Mouse (Mus musculus) granulocyte monocyte progenitor cell, adult 5-6 weeks (primary cell): ENCODE results near the gene Fam216a. TPM values are rescaled to one million over a fixed set of nuclear protein-coding genes. Genes with fewer than 3 reads are reported as not detected.
"Not testable (repeated sequence)": the region's sequence is repeated elsewhere in the genome, so short reads cannot be mapped to it uniquely, and the experiment has no call there.

Experiments
- ATAC-seq: replicated peaks from 2 replicates; pipeline ENCODE4 v1.8.0; 2016; ENCODE audit warnings: mild to moderate bottlenecking, moderate TSS enrichment, inconsistent platforms; ENCODE audit not compliant: poor library complexity, severe bottlenecking
- total RNA-seq, 2 experiments: library from RNA; stranded (forward) in 1 of 2; stranded (reverse) in 1 of 2; fragments of 200-712, 200-1000 nt in 1 of 2; fragments of >200 nt in 1 of 2; fragmentation: Nextera tagmentation in 1 of 2; gene quantifications; 2 replicates each; pipeline ENCODE4 v1.2.3; 2014 to 2017

The Fam216a gene
- total RNA-seq (2014; fragmentation: Nextera tagmentation) (13.4 and 21.1 TPM in 2 replicates), total RNA-seq (2017) (51.9 and 57.9 TPM in 2 replicates)

- peak; percentile 98 for ATAC-seq
Observed at GRCm38 (mm10) chr5:122372192-122372769, at the start of gene Fam216a. Gene Fam216a (minus strand): TSS chr5:122372364.

- no peak; the same call in none of the 2 replicates for ATAC-seq
Observed at GRCm38 (mm10) chr5:122421271-122422068, 49.3 kb upstream of the Fam216a start, which contains the start of gene Anapc7. Gene Anapc7 (plus strand): TSS chr5:122421693.

GRCm38 (mm10) chr5:122420676-122421075, 48.5 kb upstream of the Fam216a start:
- ATAC-seq: not testable (repeated sequence)

GRCm38 (mm10) chr5:122415465-122415864, 43.3 kb upstream of the Fam216a start:
- no peak for ATAC-seq

GRCm38 (mm10) chr5:122414351-122414750, 42.2 kb upstream of the Fam216a start:
- no peak for ATAC-seq

GRCm38 (mm10) chr5:122412826-122413225, 40.7 kb upstream of the Fam216a start:
- no peak for ATAC-seq

- no peak for ATAC-seq
Observed at GRCm38 (mm10) chr5:122411892-122412291, 39.7 kb upstream of the Fam216a start.

GRCm38 (mm10) chr5:122409692-122410645, 37.8 kb upstream of the Fam216a start:
- ATAC-seq: no peak; the same call in 1 of the 2 replicates

- ATAC-seq: no peak
Observed at GRCm38 (mm10) chr5:122405537-122405936, 33.4 kb upstream of the Fam216a start.

GRCm38 (mm10) chr5:122403362-122403761, 31.2 kb upstream of the Fam216a start:
- ATAC-seq: no peak

GRCm38 (mm10) chr5:122402772-122403171, 30.6 kb upstream of the Fam216a start:
- no peak for ATAC-seq

- no peak for ATAC-seq
Observed at GRCm38 (mm10) chr5:122402160-122402559, 30.0 kb upstream of the Fam216a start.

- ATAC-seq: peak; percentile 41; the same call in 1 of the 2 replicates
Observed at GRCm38 (mm10) chr5:122401303-122401640, 29.1 kb upstream of the Fam216a start.

- ATAC-seq: peak; percentile 34
Observed at GRCm38 (mm10) chr5:122400628-122401302, 28.6 kb upstream of the Fam216a start.

GRCm38 (mm10) chr5:122399871-122400270, 27.7 kb upstream of the Fam216a start:
- ATAC-seq: no peak

GRCm38 (mm10) chr5:122397495-122397894, 25.3 kb upstream of the Fam216a start:
- ATAC-seq: no peak

- ATAC-seq: peak; percentile 52
Observed at GRCm38 (mm10) chr5:122396791-122397190, 24.6 kb upstream of the Fam216a start.

GRCm38 (mm10) chr5:122393887-122394286, 21.7 kb upstream of the Fam216a start:
- 0 out of 2 replicates have a peak, but pooled peaks have one; percentile 34 for ATAC-seq

GRCm38 (mm10) chr5:122392227-122393004, 20.3 kb upstream of the Fam216a start:
- ATAC-seq: peak; percentile 58
